Mouse (Mus musculus) adipocyte (in vitro differentiated cells): ENCODE data around the gene Ryr1.

Experiments used
- DNase-seq: peaks from one replicate; pipeline ENCODE4 v3.0.0-alpha.2; 2016; ENCODE audit warnings: low spot score

Ryr1 gene

DNA sequence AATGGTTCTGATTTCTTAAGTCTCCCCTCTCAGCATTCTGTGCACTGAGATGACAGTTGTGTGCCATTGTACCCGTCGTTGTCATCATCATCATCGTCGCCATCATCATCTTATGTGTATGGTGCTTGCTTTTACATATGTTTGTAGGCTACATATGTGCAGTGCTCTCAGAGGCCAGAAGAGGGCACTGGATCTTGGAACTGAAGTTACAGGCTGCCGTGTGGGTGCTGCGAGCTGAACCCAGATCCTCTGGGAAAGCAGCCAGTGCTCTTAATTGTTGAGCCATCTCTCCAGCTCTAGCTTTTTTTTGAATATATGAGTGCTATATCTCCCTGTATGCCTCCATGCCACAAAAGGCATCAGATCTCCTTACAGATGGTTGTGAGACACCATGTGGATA lies 87.7 kb downstream of the Ryr1 start:
- DNase-seq, result peak; percentile 7

DNA sequence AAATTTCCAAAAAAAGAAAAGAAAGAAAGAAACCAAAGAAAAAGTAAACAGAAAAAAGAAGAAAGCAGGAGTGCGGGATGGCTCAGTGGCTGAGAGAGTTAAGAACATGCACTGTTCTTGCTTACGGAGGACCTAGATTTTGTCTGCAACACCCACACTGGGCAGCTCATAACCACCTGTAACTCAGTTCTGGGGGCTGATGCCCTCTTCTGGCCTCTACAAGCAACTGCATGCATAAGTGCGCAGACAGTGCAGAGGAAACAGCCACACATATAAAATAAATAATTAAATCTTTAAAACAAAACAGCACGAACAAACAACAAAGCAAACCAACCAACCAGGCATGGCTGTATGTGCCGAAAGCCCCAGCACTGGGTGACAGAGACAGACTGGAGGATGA lies 92.3 kb downstream of the Ryr1 start:
- no peak for DNase-seq

DNA sequence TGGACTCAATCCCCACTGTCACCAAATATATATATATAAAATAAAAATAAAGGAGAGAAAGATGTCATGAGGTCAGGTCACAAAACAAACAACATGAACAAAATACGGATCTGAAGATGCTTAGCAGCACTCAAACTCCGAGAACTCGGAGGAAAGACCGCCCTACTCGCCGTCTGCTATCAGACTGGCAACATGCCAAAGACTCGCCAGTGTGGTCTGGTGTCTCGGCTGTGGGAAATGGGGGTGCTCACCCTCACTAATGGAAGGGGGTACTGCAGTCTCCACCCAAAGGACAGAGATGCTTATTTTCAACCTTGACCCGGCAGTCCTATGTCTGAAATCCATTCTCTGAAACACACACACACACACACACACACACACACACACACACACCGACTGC lies 93.3 kb downstream of the Ryr1 start:
- DNase-seq, result no peak

DNA sequence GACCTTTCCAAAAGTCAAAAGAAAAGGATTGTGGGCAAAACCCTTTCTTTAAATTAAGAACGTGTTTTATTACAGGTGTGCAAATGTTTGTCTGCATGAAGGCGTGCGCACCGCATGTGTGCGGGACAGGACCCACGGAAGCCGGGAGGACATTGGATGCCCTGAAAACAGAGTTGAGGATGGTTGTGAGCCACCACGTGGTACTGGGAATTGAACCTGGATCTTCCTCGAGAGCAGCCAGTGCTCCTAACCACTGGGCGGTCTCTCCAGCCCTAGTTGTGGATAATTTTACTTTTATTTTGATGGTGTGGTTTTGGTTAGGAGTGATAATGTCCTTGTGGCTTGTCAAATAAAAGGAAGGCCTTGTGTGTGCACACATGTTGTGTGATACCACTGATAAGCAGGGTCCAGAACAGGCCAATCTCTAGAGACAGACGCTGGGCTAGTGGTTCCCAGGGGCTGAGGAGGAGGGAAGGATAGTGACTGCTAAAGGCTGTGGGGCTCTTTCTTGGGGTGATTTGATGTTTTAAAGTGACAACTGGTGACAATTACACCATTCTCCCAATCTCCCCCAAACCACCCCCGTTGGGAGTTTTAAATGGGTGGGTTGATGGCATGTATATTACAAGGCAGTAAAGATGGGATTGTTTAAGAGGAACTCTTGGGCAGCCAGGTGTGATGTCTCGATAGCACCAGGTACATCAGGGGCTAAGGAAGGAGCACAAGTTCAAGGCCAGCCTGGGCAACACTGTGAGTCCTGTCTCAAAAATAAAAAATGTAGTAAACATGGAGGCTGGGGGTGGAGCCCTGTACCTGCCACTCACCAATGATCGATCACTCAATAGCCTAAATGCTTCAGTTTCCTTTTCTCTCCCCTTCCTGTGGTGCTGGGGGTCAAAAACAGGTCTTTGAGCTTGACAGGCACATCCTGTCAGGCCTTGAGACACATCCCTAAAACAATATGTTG lies 95.0 kb downstream of the Ryr1 start:
- no peak for DNase-seq

DNA sequence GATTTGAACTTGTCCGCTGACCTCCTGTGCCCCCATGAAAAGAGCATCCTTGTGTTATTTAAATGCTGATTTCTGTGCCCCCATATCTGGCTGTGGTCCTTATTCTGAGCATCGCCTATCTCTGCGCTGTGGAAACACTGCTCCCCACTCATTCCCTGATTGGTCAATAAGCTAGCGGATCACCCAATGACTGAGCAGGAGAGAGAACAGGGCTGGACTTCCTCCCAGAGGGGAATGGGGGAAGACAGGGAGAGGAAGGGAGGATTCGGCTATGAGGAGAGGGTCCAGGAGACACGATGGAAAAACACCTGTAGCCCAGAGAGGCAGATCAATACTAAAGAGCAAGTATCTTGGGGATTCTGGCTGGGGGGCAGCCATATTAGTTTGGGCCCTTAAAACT lies 96.2 kb downstream of the Ryr1 start:
- no peak for DNase-seq

DNA sequence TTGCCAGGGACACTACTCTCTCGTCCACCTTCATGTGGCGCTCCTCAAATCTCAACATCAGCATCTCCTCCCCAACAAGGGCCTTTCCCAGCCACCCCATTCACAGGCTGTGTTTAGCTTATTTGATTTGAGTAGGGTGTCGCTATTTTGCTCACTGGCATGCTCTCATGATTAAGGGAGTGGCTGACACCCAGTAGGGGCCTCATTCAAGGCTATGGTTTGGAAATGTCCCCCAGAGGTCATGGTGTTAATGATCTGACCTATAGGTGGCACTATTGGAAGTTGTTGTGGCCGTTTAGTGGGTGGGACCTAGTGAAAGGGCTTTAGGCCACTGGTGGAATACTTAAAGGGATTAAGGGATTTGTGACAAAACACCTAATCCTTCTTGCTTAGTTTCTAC lies 98.2 kb downstream of the Ryr1 start:
- no peak for DNase-seq

DNA sequence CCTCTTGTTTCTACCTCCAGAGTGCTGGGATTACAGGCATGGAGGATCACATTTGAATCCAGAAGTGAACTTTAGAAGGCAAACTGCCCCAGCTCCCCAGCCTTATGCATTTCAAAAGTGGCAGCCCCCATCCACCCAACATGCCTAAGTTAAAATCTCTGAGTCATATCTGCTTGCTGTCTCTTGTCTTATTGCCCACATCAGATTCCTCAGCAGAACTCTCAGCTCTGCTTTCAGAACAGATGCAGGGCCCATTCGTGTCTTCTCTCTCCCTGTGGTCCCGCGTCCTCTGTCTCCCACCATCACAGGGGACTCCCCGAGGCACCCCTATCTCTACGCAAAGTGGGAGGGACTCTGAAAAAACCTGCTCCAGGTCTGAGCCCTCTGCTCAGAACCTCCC lies 98.8 kb downstream of the Ryr1 start:
- DNase-seq, result no peak

DNA sequence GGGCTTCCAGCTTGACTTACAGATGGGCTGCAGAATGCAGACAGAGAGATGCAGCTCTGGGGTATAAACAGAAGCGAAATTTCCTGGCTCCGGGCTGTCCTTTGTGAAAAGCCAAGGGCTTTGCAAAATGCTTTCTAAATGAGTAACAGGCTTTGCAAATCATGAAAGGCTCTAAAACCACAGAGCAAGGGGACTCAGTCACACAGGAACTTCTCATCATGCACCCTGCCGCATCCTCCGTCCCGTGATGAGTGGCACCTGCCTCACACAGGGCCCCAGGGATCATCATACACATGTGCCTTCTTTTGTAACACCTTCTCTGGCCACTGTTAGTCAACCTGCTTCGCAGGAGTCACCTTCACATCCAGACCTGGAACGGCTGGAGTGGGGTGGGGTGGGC lies 99.4 kb downstream of the Ryr1 start:
- DNase-seq, result no peak

DNA sequence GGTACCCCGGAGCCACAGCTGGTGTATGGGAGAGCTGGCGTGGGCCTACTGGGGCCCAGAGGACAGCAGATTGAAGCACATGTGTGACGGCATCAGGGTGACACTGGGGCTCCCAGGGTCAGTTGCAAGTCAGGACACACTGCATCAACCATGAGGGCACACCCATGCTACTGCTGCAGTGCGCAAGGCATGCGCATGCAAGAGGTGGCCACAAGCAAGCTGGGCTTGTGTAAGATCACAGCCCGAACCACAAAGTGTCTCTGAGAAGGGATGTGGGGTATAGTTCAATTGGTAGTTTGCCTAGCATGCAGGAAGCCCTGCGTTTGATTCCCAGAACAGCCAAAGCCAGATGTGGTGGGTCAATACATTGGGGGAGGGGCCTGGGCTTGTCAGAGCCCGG lies 101.5 kb downstream of the Ryr1 start:
- DNase-seq, result no peak

DNA sequence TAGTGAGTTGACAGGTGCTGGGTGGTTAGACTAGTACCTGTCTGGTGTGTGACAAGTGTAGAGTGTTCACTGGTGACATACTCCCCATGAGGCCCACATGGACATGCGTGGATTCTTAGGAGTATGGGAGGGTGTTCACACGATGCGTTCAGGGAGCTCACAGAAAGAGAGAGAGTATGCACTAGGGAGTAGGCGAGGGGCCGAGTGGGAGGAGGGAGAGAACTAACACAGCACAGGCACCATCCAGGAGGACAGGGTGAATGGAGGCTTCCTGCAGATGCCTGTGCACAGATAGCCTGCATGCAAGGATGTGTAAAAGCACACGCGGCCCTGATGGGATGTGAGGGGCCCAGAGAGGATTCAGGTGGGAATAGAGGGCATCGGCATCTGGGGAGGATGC lies 102.5 kb downstream of the Ryr1 start:
- no peak for DNase-seq

DNA sequence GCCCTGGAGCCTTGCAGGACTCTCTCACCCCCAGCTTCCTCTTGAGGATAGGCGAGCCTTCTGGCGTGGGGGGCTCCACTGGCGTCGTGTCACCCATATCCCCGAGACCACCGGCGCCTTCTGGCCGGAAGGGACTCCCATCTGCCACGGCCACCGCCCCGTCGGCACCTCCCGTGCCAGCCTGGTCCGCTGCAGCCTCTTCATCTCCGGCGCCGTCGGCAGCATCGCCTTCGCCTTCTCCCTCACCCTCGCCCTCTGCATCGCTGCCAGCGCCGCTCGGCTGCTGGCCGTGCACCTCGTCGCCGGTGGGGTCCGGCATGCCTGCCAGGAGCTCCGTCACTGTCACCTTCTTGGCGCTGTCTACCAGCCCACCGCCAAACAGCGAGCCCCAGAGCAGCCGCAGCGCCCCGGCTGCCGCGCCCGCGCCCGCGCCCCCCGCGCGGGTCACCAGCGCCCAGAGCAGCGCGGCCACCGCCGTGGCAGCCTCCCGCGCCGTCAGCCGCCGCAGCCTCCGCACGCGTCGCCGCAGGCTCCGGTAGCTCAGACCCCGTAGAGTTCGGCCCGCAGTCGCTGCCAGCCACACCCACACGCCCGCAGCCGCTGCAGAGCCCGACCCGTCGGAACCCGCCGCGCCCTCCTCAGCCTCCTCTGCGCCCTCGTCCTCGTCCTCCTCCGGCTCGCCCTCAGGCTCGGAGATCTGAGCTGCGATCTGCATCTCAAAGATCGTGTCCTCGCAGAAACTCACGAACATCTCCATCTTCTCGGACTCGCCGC lies 105.3 kb downstream of the Ryr1 start:
- no peak for DNase-seq

DNA sequence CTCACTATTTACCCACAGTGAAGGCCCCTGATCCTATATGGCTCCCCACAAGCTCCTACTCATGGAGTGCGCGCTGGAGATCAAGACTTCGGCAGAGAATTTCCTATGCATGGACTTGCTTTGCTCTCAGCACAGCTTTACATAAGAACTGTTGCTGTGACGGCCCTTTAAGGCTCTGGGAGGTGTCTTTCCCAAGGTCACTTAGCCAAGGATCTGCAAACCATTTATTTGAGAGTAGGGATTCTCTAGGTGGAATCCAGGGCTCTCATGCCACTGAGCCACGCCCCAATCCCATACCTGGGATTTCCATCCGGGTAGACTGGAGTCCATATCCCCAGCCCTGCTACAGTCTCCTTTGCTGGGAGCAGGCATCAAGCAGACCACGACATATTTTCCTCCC lies 107.8 kb downstream of the Ryr1 start:
- DNase-seq, result no peak

DNA sequence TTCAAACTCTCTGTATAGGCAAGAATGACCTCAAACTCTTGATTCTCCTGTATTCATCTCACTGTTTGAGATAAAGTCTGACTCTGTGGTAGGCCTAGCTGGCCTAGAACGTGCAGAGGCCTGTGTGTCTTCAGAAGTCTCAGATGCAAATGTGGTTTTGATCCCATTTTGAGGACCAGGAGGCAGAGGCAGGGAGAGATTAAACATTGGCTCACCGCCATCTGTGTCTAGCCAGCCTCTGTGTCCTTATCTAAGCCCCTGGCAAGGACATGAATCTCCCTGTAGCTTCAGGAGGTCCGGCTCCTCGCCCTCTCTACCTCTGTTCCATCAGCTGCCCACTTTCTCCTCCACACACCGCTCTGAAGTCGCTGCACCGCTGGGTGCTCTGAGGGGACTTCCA lies 108.5 kb downstream of the Ryr1 start:
- no peak for DNase-seq

DNA sequence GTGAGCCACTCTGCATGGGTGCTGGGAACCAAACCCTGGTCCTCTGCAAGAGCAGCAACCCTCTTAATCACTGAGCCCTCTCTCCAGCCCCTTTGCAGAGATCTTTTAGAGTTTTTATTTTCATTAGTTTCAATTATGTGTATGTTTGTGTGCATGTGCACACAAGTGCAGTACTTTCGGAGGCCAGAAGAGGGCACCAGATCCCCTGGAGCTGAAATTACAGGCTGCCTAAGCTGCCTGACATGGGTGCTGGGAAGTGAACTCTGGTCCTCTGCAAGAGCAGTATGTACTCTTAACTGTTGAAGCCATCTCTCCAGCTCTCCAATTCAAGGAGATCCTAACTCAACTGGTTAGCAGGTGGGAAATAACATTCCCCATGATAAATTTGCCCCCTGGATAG lies 110.0 kb downstream of the Ryr1 start:
- DNase-seq, result no peak

DNA sequence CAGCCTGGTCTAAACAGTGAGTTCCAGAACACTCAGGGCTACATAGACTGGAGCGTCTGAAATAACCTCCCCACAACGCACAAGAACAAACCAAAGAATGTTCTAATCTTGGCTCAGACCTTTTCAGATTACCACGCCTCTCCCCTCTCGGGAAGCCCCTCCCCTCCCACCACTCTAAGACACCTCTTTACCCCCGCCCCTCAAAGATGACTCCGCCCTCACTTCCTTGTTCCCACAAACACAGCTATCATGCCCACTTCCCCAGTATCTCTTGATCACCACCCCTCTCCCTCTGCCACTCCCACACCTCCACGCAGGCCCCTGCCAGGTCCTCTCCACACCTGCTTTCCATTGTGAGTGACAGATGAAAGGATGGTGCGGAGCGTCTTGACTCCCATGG lies 116.3 kb downstream of the Ryr1 start:
- no peak for DNase-seq

DNA sequence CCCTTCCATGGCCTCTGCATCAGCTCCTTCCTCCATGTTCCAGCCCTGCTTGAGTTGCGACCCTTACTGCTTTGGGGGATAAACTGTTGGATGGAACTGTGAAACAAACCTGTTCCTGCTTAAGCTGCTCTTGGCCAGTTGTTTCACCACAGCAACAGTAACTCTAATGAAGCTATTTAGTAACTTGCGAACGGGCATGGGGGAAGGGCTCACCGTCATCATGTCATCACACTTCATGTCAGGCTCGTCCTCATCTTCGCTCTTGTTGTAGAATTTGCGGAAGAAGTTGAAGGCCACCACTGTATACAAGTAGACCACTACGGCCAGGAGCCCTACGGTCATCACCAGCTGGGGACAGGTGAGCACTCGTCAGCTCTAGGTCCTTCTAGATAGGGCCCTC lies 116.8 kb downstream of the Ryr1 start:
- DNase-seq, result no peak

DNA sequence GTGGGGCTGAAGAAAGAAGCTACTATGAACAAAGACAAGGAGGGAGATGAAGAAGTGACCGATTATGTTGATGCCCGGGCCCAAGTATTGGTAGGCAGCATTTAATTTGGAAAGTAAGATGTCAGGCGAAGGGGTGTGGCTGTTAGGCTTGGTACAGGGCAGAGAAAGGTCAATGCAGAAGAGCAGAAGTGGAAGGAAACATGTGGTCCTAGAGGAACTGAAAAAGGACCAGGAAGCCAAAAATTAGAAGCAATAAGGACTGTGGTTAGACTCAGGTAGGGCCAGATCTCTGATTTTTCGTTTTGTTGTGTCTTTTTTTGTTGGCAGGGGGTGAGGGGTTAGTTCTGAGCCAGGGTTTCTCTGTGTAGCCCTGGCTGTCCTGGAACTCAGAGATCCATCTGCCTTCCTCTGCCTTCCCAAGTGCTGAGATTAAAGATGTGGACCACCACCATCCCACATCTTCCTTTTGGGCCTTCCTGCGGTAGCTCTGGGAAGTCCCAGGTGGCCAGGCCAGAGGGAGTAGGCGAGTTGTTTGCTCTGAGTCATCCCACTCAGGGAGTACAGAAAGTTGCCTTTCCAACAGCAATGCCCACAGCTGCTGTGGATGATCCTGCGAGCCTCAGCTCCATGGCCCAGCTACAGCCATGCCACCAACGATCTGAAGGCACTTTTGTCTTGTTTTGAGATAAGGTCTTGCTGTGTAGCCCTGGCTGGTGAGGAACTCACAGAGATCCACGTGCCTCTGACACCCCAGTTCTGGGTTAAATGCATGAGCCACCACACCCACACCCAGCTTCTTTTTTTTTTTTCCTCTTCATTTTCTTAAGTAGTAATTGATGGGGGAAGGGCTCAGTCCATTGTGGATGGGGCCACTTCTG lies 117.5 kb downstream of the Ryr1 start:
- no peak for DNase-seq

DNA sequence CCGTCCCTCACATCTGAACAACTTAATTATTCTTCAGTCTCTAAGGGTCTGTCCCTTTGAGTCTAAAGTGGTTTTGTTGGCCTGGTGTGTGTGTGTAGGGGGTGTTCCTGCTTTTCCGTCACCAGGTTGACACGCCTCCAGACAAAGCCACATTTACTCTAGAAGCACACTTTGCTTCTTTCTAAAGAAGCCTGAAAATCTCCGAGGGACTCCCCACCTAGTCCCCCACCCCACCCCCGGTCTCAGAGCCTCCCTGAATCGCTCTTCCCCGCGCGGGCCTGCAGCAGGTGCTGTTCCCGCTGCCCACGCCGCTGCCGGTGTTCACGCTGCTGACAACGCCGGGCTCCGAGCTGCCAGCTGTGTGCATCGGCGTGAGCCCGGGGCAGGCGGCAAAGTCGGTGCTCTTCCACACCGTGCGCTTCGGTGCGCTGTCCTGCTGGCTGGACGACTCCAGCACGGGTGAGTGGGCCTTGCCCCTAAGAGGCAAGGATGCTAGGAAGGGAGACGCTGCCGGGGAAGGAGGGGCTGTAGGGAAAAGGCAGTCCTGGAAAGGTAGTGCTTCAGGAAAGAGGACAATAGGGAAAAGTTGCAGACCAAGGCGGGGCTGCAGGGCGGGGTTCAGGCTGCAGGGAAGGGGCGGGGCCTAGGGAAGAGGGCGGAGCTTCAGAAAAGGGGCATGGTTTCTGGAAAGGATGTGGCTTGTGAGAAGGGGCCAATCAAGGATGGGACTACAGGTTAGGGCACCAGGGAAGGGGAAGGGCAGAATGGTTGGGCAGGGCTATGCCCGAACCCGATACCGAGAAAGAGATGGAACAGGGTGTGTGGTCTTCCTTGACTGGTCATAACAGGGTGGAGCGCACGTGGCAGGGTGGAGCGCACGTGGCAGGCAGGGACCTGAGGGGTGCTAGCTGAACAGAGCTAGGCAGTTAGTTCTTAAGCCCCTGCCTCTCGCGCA lies 124.1 kb downstream of the Ryr1 start:
- no peak for DNase-seq

DNA sequence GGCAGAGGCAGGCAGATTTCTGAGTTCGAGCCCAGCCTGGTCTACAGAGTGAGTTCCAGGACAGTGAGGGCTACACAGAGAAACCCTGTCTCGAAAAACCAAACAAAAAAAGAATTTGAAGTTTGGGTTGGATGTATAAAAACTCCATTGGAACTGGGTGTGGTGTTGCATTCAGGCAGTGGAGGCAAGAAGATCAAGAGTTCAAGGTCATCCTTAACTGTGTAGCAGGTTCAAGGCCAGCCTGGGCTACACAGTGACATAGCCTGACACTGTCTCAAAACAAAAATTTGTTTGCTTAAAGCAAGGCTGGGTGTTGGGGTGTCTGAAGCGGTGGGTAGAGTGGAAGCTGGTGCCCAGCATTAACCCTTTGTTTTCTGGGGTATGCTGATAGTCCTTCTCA lies 131.6 kb downstream of the Ryr1 start:
- no peak for DNase-seq

DNA sequence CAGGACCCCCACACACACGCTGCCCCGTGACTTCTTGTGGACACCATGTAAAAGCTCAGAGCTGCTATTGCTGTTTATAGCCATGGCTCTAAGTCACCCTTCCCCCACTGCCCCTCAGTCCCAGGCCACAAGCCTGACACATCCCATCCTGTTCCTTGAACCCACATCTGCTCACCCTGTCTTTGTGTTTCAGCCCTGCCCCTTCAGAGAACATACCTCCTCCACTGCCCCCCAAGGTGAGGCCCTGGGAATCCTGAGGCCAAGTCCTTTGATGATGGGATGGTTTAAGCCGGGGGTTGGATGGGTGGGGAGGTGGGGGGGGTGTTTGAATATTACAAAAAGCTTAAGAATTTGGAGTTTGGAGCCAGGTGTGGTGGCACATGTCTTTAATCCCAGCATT lies 132.0 kb downstream of the Ryr1 start:
- no peak for DNase-seq

DNA sequence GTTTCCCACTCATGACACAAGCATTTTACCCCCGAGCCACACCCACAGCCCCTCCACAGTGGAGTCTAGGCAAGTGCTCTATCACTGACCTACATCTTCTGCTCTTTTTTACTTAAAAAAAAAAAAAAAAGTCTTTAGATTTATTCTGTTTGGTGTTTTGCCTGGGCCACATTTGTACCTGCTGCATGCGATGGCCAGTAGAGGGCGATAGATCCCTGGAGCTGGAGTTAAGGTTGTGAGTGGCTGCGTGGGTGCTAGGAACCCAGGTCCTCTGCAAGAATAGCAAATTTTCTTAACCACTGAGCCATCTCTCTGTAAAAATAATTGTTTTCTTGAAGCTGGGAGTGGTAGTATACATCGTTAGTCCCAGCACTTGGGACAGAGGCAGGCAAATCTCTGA lies 133.4 kb downstream of the Ryr1 start:
- DNase-seq, result no peak
